Mouse (Mus musculus): Measurements from ENCODE around the gene Wdr41. TPM values are rescaled to one million over a fixed set of nuclear protein-coding genes. Genes with fewer than 3 reads are reported as not detected.

Gene Wdr41
- polyA plus RNA-seq, 1 experiment from 2014 or later, result 20.3 TPM

GRCm38 (mm10) chr13:94957965-94958364 lies 18.2 kb upstream of the Wdr41 start:
- H3K36me3 ChIP-seq (ENCODE audit: insufficient read depth, low read length), result no peaks in the 10 kb centered on the region
- H3K4me3 ChIP-seq (replicated peaks; ENCODE audit: low read depth, low read length), result no peak overlapping the region
- ATAC-seq (replicated peaks; ENCODE audit: low FRiP score, low read depth), result no peak
- no peak overlapping the region for H3K27ac ChIP-seq
- peak; percentile 26 for DNase-seq (ENCODE audit: low spot score)
- no peaks in the 10 kb centered on the region for H3K9me3 ChIP-seq (replicated peaks; ENCODE audit: low read length)
- TF ChIP-seq CTCF (IDR thresholded peaks at IDR 0.05; ENCODE audit: low read depth), result peak; percentile 62
- H3K27me3 ChIP-seq (ENCODE audit: insufficient read depth, low read length), result no peaks in the 10 kb centered on the region
- WGBS, result 43% methylated on average over 1 of the region's 1 CpGs
- no peak overlapping the region for H3K9ac ChIP-seq (ENCODE audit: low read depth, low read length)
- H3K4me1 ChIP-seq (replicated peaks; ENCODE audit: insufficient read depth, low read length), result no peaks in the 10 kb centered on the region
- H3K4me2 ChIP-seq (ENCODE audit: low read length), result no peak overlapping the region

- TF ChIP-seq CTCF (IDR thresholded peaks at IDR 0.05; ENCODE audit: low read depth), result no peak
- Histone ChIP-seq H3K4me3 (replicated peaks; ENCODE audit: low read depth, low read length) (no peak overlapping the region), H3K27ac (no peak overlapping the region), H3K9ac (ENCODE audit: low read depth, low read length) (no peak overlapping the region), H3K27me3 (ENCODE audit: insufficient read depth, low read length) (no peaks in the 10 kb centered on the region), H3K4me1 (replicated peaks; ENCODE audit: insufficient read depth, low read length) (no peaks in the 10 kb centered on the region), H3K36me3 (ENCODE audit: insufficient read depth, low read length) (no peaks in the 10 kb centered on the region), H3K9me3 (replicated peaks; ENCODE audit: low read length) (no peaks in the 10 kb centered on the region), H3K4me2 (ENCODE audit: low read length) (no peak overlapping the region)
- DNase-seq (ENCODE audit: low spot score), result peak; percentile 27
- 40% methylated on average over 9 of the region's 9 CpGs for WGBS
- no peak for ATAC-seq (replicated peaks; ENCODE audit: low FRiP score, low read depth)
These were observed 6.1 kb upstream of the Wdr41 start for GRCm38 (mm10) chr13:94969992-94970553.

GRCm38 (mm10) chr13:94975828-94976218 lies 321 bp upstream of the Wdr41 start:
- WGBS, result 14% methylated on average over 9 of the region's 9 CpGs
- peaks cover 9% of the 10 kb centered on the region; the same call in 1 of the 2 replicates for H3K4me1 ChIP-seq (replicated peaks; ENCODE audit: insufficient read depth, low read length)

GRCm38 (mm10) chr13:94979081-94979480 lies 2.9 kb downstream of the Wdr41 start:
- H3K9ac ChIP-seq (ENCODE audit: low read depth, low read length), result no peak overlapping the region
- H3K27me3 ChIP-seq (ENCODE audit: insufficient read depth, low read length), result no peaks in the 10 kb centered on the region
- ATAC-seq (replicated peaks; ENCODE audit: low FRiP score, low read depth) (no peak), DNase-seq (ENCODE audit: low spot score) (peak; percentile 50)
- 0 out of 2 replicates have a peak, but pooled peaks cover 4% of the 10 kb centered on the region for H3K36me3 ChIP-seq (ENCODE audit: insufficient read depth, low read length)
- TF ChIP-seq CTCF (IDR thresholded peaks at IDR 0.05; ENCODE audit: low read depth), result no peak
- H3K4me3 ChIP-seq (replicated peaks; ENCODE audit: low read depth, low read length), result no peak overlapping the region
- no peak overlapping the region for H3K27ac ChIP-seq
- H3K9me3 ChIP-seq (replicated peaks; ENCODE audit: low read length), result no peaks in the 10 kb centered on the region
- 38% methylated on average over 7 of the region's 7 CpGs for WGBS
- H3K4me2 ChIP-seq (ENCODE audit: low read length), result no peak overlapping the region
- H3K4me1 ChIP-seq (replicated peaks; ENCODE audit: insufficient read depth, low read length), result peaks cover 9% of the 10 kb centered on the region; the same call in 1 of the 2 replicates

More at GRCm38 (mm10) chr13:94975828-94976218, 321 bp upstream of the Wdr41 start:
- Histone ChIP-seq H3K9me3 (replicated peaks; ENCODE audit: low read length) (no peaks in the 10 kb centered on the region), H3K27ac (peak overlapping the region; percentile 96), H3K4me2 (ENCODE audit: low read length) (peak overlapping the region; percentile 50), H3K9ac (ENCODE audit: low read depth, low read length) (peak overlapping the region; percentile 97), H3K27me3 (ENCODE audit: insufficient read depth, low read length) (no peaks in the 10 kb centered on the region), H3K36me3 (ENCODE audit: insufficient read depth, low read length) (no peaks in the 10 kb centered on the region), H3K4me3 (replicated peaks; ENCODE audit: low read depth, low read length) (peak overlapping the region; percentile 76)
- TF ChIP-seq CTCF (IDR thresholded peaks at IDR 0.05; ENCODE audit: low read depth), result no peak
- ATAC-seq (replicated peaks; ENCODE audit: low FRiP score, low read depth) (no peak), DNase-seq (ENCODE audit: low spot score) (no peak)

- Histone ChIP-seq H3K27ac (no peak overlapping the region), H3K9ac (ENCODE audit: low read depth, low read length) (no peak overlapping the region), H3K4me1 (replicated peaks; ENCODE audit: insufficient read depth, low read length) (no peaks in the 10 kb centered on the region), H3K4me2 (ENCODE audit: low read length) (no peak overlapping the region), H3K36me3 (ENCODE audit: insufficient read depth, low read length) (no peaks in the 10 kb centered on the region), H3K4me3 (replicated peaks; ENCODE audit: low read depth, low read length) (no peak overlapping the region), H3K9me3 (replicated peaks; ENCODE audit: low read length) (no peaks in the 10 kb centered on the region), H3K27me3 (ENCODE audit: insufficient read depth, low read length) (no peaks in the 10 kb centered on the region)
- DNase-seq (ENCODE audit: low spot score), result peak; percentile 10
- ATAC-seq (replicated peaks; ENCODE audit: low FRiP score, low read depth), result 0 out of 2 replicates have a peak, but pooled peaks have one; percentile 13
- WGBS, result 54% methylated on average over 5 of the region's 5 CpGs
- TF ChIP-seq CTCF (IDR thresholded peaks at IDR 0.05; ENCODE audit: low read depth), result no peak
These were observed 14.4 kb downstream of the Wdr41 start for GRCm38 (mm10) chr13:94990516-94990915.

- no peaks in the 10 kb centered on the region for H3K27me3 ChIP-seq (ENCODE audit: insufficient read depth, low read length)
- TF ChIP-seq CTCF (IDR thresholded peaks at IDR 0.05; ENCODE audit: low read depth), result no peak
- no peak for ATAC-seq (replicated peaks; ENCODE audit: low FRiP score, low read depth)
These were observed 31.1 kb downstream of the Wdr41 start for GRCm38 (mm10) chr13:95007281-95007680.

GRCm38 (mm10) chr13:95009261-95009660 lies 33.1 kb downstream of the Wdr41 start:
- TF ChIP-seq CTCF (IDR thresholded peaks at IDR 0.05; ENCODE audit: low read depth), result no peak
- DNase-seq (ENCODE audit: low spot score), result no peak
- 85% methylated on average over 7 of the region's 7 CpGs for WGBS
- H3K4me3 ChIP-seq (replicated peaks; ENCODE audit: low read depth, low read length), result no peak overlapping the region
- H3K4me2 ChIP-seq (ENCODE audit: low read length), result no peak overlapping the region
- H3K27me3 ChIP-seq (ENCODE audit: insufficient read depth, low read length), result no peaks in the 10 kb centered on the region
- H3K27ac ChIP-seq, result no peak overlapping the region
- H3K4me1 ChIP-seq (replicated peaks; ENCODE audit: insufficient read depth, low read length), result no peaks in the 10 kb centered on the region
- H3K36me3 ChIP-seq (ENCODE audit: insufficient read depth, low read length), result no peaks in the 10 kb centered on the region
- no peak overlapping the region for H3K9ac ChIP-seq (ENCODE audit: low read depth, low read length)
- no peak for ATAC-seq (replicated peaks; ENCODE audit: low FRiP score, low read depth)
- H3K9me3 ChIP-seq (replicated peaks; ENCODE audit: low read length), result no peaks in the 10 kb centered on the region

More at GRCm38 (mm10) chr13:95007281-95007680, 31.1 kb downstream of the Wdr41 start:
- Histone ChIP-seq H3K9ac (ENCODE audit: low read depth, low read length) (no peak overlapping the region), H3K36me3 (ENCODE audit: insufficient read depth, low read length) (no peaks in the 10 kb centered on the region), H3K4me1 (replicated peaks; ENCODE audit: insufficient read depth, low read length) (no peaks in the 10 kb centered on the region), H3K4me3 (replicated peaks; ENCODE audit: low read depth, low read length) (no peak overlapping the region), H3K9me3 (replicated peaks; ENCODE audit: low read length) (no peaks in the 10 kb centered on the region), H3K27ac (no peak overlapping the region), H3K4me2 (ENCODE audit: low read length) (no peak overlapping the region)
- 69% methylated on average over 8 of the region's 8 CpGs for WGBS
- no peak for DNase-seq (ENCODE audit: low spot score)
